Mouse (Mus musculus): Measurements from ENCODE around the gene Gm20388.

- TF ChIP-seq CTCF (IDR thresholded peaks at IDR 0.05; ENCODE audit: low read depth) (no peak), EP300 (IDR thresholded peaks at IDR 0.05; ENCODE audit: low read depth) (no peak)
Observed at GRCm38 (mm10) chr8:120551677-120551980, 641.0 kb downstream of the Gm20388 start.

Data from liver, embryonic 14.5 days (tissue).